Mouse (Mus musculus) adrenal gland, postnatal 0 days (tissue): ENCODE results near the gene Zfp354c. TPM values are rescaled to one million over a fixed set of nuclear protein-coding genes. Genes with fewer than 3 reads are reported as not detected.

Experiments used
- polyA plus RNA-seq: library from polyadenylated mRNA; unstranded; fragments of >200 nt; fragmentation: Nextera tagmentation; extraction: Ambion mirVana; gene quantifications from 2 replicates; pipeline ENCODE4 v1.2.1, GENCODE M21; 2015

Zfp354c gene
- 8.3 and 10.0 TPM in 2 replicates for polyA plus RNA-seq

GRCm38 (mm10) chr11:50827010-50827953, at the start of gene Zfp354c:
Gene Zfp354c, minus strand, starts transcription at chr11:50827724.

GRCm38 (mm10) chr11:50850177-50850735, 22.7 kb upstream of the Zfp354c start, which contains the start of gene Grm6:
Gene Grm6, plus strand, starts transcription at chr11:50850685.

GRCm38 (mm10) chr11:50841023-50841735, 13.7 kb upstream of the Zfp354c start, which contains the start of gene Zfp879:
Gene Zfp879, minus strand, starts transcription at chr11:50841552.

Other genes starting within 250 kb of the Zfp354c start
- gene Adamts2, start 225.6 kb downstream of the Zfp354c start, polyA plus RNA-seq, result 11.1 and 16.0 TPM in 2 replicates
- 1.1 and 1.3 TPM in 2 replicates for gene Zfp879, start 13.8 kb upstream of the Zfp354c start, polyA plus RNA-seq
- gene Grm6, start 23.0 kb upstream of the Zfp354c start, polyA plus RNA-seq, result 0.14 TPM in 1 of 2 replicates, not detected in the other
- 3.3 and 4.3 TPM in 2 replicates for gene Zfp454, start 59.9 kb upstream of the Zfp354c start, polyA plus RNA-seq
- 10.2 and 10.8 TPM in 2 replicates for gene Zfp2, start 88.4 kb upstream of the Zfp354c start, polyA plus RNA-seq
- 1.6 and 1.8 TPM in 2 replicates for gene Zfp354b, start 103.9 kb upstream of the Zfp354c start, polyA plus RNA-seq
- not detected in 2 replicates for gene 4933414I15Rik, start 116.0 kb upstream of the Zfp354c start, polyA plus RNA-seq
- 0.23 TPM in 1 of 2 replicates, not detected in the other for gene Prop1, start 126.0 kb upstream of the Zfp354c start, polyA plus RNA-seq
- not detected in 2 replicates for gene Olfr1378, start 138.8 kb upstream of the Zfp354c start, polyA plus RNA-seq
- not detected in 2 replicates for gene Olfr1377, start 154.2 kb upstream of the Zfp354c start, polyA plus RNA-seq
- not detected in 2 replicates for gene Olfr51, start 175.9 kb upstream of the Zfp354c start, polyA plus RNA-seq
- gene Olfr54, start 186.5 kb upstream of the Zfp354c start, polyA plus RNA-seq, result 0.35 and 0.63 TPM in 2 replicates
- gene Olfr1375, start 220.4 kb upstream of the Zfp354c start, polyA plus RNA-seq, result not detected in 2 replicates
- gene Zfp354a, start 231.5 kb upstream of the Zfp354c start, polyA plus RNA-seq, result 5.8 and 6.9 TPM in 2 replicates